Mouse (Mus musculus): ENCODE measurements around the gene Stxbp5l.
"Not testable (repeated sequence)": the region's sequence is repeated elsewhere in the genome, so short reads cannot be mapped to it uniquely, and the experiment has no call there.

Gene Stxbp5l

GRCm38 (mm10) chr16:37273681-37274080, 111.1 kb downstream of the Stxbp5l start:
- DNase-seq = no peak

- no peak for DNase-seq
Observed at GRCm38 (mm10) chr16:37261678-37262077, 123.1 kb downstream of the Stxbp5l start.

DNA sequence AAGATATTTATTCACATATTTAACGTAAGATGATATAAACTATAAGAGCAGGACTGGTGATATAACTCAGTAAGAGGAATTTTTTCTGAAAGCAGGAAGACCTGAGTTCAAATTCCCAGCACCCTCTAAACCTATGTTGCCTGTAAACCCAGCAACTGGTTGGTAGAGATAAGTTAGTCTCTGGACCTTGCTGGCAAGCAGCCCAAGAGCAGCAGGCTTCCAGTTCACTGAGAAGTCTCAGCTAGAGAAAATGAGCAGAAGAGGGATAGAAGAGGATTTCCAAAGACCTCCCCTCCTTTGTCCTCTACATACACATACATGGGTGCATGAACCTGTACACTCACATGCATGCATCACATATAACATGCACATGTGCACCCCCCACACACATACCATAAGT, 165.6 kb downstream of the Stxbp5l start:
- DNase-seq = no peak

DNA sequence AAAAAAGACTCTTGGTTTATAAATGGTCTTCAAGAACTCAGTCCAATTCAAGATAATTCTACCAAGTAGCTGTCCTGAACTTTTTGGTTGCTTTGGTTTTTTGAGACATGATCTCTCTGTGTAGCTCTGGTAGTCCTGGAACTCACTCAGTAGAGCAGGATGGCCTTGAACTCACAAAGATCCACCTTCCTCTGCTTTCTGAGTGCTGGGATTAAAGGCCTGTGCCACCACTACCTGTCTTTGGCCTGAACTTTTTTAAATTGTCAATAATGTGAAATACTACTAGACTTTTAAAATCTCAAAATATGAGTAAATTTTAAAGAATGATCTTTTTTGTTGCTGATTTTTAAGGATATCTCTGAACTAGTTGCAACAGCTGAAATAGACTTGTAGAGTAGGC, 176.0 kb downstream of the Stxbp5l start:
- DNase-seq = no peak

DNA sequence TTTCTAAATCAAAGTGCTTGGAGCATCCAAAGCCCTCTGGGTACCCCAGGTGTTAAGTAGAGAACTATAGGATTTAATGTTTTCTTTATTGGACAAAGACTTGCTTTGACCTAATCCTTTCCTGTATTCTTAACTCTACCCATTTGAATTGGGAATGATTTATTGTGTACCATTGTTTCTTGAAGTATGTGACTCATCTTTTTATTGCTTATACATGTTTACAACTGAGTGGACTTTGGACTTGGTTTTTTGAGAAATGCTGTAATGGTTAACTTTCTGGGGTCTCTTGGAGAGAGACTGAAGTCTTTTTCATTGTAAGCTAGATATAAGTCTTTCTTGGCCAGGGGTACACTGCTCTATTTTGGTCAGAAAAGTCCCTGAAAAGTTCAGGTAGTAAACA, 190.6 kb downstream of the Stxbp5l start:
- no peak for DNase-seq

- not testable (repeated sequence) for DNase-seq
Observed at GRCm38 (mm10) chr16:37125190-37125589, 259.6 kb downstream of the Stxbp5l start.

GRCm38 (mm10) chr16:37109285-37109684, 275.5 kb downstream of the Stxbp5l start:
- peak; percentile 84 for DNase-seq

DNA sequence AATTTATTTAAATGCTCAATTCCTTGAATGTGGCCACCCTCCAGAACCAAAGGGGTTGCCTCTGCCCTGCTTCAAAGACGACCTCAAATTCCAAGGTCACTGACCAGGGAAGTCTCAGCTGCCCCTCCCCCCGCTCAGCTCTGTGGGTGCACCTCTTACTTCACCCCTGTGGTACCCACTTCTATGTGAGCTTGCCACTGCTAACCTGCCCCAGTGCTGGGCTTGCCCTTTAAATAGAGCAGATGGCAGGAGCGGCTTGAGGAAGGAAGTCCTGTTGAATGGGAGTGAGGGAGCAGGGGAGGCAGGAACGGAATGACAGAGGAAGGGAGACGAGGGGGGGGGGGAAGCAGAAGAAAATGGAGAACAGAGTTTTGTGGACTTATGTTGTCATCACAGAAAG, 276.0 kb downstream of the Stxbp5l start:
- no peak for DNase-seq

DNA sequence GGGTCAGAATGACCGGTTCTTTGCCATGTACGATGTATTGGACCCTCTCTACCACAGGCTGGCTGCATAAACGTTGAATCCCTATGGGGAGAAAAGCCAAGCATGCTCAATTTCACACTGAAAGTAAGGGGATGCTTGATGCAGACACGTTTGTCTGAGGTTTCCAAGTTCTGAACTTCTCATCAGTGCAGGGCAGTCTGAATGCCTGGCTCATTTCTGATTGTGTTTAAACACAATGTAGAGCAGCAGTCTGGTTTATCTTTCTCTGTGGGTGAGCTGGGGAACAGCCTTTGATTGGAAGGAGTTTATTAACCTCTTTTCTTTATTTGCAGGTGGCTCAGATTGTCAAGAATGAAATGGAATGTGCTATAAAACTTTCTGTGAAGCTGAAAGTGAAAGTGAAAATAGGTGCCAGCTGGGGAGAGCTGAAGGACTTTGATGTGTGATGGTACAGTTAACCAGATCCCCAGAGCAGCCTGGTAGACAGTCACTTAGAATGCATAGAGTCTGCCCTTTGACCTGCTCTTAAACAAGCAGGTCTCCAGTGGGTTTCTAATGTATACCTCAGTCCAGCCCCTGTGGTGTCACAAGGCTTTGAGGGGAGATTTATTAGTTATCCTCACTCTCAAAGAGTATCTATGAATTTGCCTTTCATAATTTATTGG, 290.5 kb downstream of the Stxbp5l start:
- DNase-seq = peak; percentile 15

- DNase-seq = no peak
Observed at GRCm38 (mm10) chr16:37089648-37090047, 295.1 kb downstream of the Stxbp5l start.

GRCm38 (mm10) chr16:37072354-37072753, 312.4 kb downstream of the Stxbp5l start:
- DNase-seq = no peak
